Mouse (Mus musculus) embryo, embryonic 11.5 days (tissue): Measurements from ENCODE around the gene Nubp2.

Experiments used
- DNase-seq: peaks from one replicate; pipeline ENCODE4 v3.0.0-alpha.2; 2012; ENCODE audit warnings: low read depth, low spot score

Gene Nubp2

DNA sequence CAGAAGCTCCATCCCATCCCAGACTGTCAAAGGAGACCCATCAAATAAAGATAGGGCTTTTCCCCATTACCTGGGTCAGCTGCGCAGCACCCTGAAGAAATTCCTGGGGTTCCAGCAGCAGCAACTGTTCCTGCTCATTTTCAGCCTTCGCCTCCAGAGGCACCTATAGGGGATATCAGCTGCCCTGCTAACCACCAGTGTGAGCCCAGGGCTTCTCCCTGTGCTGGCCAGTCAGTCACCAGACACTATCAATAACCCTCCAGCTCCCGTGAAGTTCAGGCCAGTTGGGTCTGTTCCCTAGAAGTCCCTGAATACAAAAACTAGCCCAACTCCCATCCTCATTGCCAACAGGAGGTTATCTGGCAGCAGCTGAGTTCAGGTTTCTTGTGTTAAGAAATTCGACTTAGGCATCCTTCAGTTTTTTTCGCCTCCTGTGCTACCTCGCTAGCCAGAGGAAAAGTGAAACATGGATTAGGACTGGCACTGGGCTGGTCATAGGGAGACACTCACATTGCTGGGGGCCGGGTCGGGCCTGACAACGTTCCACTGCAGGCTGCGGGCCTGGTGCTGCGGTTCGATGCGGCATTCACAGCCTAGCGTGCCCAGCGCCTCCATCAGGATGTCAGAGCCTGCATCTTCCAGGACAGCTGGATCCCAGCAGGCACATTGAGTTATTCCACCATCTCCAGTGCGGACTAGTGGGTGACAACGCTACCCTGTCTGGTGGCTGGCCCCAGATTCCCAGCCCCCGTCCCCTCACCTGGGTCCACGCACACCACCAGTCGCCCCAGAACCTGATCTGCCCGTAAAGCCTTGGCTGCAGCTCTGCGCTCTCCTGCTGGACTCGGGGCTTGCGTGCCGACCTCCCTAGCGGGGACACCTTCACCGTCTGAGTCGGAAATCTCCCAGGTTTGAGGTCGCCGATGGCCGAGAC, 8.2 kb upstream of the Nubp2 start:
- DNase-seq = no peak

DNA sequence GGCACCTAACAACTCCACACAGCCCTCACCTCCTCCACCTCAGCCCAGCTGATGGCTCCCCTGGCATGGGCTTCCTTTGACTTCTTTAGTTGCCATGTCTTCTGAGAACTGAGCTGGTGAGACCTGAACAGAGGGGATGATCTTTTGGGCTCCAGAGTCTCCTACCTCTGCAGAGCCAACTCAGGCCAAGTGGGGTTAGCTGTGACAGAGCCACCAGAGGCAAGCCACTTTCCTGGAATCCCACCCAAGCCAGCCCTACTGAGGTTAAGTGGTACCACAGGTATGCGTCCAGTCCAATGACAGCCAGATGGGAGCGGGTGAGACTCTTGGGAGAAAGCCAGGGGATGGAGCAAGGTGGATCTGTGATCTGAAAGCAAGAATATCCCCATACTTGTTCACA, 7.1 kb upstream of the Nubp2 start:
- DNase-seq = no peak

DNA sequence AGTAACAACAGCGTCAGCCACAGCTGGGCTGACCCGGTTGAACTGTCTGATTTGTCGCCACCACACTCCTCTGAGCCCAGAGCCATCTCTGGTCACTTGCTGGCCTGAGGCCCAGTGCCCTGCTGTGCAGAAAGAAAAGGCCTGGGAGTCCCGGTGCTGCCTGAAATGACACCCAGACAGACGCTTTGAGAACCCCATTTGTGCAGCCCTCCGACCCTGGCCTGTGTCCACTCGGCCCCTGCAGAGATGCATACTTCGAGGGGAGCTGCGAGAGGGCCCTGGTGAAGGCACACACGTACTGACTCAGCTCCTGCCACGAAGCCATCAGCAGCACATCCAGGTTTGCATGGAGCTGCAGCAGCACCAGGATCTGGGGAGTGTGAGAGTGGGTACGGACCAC, 6.6 kb upstream of the Nubp2 start:
- no peak for DNase-seq

DNA sequence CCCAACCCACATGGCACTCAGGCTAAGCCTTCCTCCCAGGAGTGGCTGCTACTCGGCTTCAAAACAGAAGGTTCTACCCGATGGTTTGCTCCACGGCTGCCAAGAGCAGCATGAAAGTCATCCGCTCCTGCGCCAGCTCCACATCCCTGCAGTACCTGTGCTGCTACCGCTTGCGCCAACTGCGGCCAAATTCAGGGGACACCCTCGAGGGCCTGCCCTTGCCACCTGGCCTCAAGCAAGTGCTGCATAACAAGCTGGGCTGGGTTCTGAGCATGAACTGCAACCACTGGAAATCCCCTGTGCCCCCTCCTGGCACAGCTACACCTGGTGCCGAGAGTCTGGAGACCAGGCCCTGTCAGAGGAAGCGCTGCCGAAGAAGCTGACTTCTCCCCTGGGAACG, 5.2 kb upstream of the Nubp2 start:
- no peak for DNase-seq

DNA sequence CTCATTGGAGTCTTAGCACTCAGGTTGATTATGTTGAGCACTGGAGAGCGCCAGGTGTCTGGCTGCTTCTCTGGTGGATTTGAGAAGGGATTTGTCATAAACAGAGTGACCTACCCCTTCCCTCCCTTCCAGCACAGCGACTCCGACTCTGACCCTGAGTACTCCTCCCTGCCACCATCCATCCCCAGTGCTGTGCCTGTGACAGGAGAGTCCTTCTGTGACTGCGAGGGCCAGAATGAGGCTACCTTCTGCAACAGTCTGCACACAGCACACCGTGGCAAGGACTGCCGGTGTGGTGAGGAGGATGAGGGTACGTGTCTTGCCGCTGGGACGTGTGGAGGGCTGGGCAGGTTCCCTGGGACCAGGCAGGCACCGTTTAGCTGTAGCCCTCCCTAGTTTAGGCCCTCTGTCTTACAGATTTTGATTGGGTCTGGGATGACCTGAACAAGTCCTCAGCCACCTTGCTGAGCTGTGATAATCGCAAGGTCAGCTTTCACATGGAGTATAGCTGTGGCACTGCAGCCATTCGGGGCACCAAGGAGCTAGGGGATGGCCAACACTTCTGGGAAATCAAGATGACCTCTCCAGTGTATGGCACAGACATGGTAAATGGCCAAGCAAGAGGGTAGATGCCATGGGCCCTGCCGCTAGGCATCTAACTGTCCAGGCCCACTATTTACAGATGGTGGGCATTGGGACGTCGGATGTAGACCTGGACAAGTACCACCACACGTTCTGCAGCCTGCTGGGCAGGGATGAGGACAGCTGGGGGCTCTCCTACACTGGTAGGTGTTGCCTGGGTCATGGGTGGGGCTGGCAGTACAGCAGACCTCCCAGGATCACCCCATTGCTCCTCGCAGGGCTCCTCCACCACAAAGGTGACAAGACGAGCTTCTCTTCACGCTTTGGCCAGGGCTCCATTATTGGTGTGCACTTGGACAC, 4.3 kb upstream of the Nubp2 start:
- DNase-seq = no peak

DNA sequence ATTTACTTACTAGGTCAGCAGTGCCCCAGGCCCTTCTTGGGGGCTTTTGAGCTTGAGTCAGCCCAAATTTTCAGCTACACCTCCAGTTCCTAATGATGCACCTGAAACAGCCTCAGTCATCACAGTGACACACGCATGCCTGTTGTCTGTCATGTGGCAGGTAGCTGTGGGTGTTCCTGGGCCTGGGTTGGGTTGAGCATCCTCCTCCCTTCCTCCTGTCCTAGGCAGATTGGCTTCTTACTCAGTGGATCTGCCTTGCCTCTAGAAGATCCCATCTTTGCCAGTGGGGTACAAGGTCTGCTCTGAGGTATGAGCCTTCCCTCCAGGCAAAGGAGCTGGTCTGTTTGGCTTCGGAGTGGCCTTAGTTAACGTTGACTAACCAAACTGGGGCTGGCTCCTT, 2.7 kb upstream of the Nubp2 start:
- no peak for DNase-seq

DNA sequence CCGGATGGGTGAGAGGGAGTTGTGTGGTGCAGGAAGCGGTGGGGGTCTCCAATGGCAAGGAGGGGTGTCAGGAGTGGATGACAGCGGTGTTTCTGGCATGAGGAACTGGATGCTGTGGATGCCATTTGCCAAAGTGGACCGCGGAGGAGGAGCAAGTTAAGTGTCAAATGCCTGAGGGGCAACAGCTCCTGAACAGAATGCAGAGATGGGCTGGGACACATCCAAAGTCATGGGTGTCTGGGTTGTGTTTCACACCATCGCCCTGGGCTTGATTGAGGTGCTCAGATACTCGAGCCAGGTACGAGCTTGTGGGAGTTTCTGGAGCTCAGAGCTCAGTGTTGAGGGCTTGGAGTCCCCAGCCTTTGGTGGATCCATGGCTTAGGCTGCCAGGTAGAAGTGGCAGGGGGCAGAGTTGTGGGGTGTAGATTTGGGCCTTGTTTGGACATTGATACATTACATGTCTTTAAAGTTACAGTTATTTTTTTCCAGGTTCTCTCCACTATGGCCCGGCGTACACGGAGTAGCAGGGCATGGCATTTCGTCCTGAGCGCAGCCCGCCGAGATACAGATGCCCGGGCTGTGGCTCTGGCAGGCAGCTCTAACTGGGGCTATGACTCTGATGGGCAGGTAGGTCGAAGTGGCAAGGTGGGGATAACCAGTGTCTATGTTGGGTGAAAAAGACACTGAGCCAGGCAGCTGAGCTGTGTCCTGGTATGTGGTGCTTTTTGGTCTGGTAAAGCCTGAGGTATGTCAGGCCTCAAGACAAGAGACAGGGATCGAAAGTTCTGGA, 1.3 kb upstream of the Nubp2 start:
- no peak for DNase-seq

DNA sequence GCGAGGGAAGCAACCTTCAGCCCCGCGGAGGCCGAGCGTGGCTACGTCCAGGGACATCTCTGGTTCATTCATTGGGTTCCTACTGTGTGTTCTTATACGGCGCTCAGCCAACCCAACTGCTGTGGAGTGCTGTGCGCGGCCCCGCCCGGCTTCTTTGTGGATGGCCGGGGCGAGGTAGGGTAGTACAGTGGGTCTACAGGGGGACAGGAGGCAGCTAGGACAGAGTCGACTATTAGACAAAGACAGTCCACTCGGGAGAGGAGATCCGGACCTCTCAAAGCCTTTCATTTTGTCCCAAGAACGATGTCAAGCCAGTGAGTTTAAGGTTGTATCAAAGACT, 753 bp upstream of the Nubp2 start:
- DNase-seq = no peak

DNA sequence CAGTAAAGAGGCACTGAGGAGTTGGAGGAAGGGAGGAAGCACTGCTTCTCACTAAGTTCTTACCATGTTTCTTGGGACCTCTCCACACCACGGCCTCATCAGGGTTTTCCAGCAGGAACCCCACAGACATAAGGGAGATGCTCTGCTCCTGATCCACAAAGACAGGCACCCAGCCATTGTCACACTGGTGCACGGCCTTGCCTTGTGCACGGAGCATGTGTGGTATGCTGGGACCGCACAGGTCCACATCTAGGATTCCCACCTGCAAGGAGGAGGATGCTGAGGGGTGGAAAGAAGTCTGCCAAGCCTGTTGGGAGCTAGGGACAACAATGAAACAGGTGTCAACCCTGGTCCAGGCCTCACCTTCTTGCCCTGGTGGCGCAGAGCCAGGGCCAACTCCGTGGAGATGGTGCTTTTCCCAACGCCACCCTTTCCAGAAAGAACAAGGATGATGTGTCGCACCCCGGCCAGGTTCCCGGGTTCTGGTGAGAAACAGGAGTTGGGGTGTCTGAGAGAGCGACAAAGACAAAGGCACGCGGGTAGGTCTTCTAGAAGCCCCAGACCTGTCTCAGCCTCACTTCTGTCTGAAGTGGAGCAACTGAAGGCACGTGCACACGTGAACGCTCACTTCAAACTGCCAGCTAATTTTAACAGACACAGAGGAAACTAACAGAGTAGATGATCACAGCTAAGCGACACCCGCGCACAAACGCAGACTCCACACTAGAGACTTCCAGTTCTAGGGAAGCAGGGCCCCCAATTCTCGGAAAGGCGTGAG, 604 bp downstream of the Nubp2 start:
- no peak for DNase-seq

DNA sequence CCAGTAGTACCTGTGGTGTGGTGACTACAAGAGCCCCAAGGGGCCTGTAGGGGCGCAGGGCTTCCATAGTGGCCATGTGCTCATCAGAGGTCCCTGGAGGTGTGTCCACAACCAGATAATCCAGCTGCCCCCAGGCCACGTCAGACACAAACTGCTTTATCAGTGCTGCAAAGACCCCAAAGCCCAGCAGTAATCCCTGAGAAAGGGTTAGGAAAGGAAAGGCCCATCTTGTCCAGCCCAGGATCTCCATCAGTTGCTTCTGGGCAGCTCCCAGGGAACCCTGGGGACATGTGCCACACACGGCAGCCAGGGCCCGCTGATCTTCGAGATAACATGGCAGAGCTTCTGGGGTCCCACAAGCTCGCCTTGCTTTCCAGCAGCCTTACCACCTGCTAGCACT, 1.8 kb downstream of the Nubp2 start:
- no peak for DNase-seq

DNA sequence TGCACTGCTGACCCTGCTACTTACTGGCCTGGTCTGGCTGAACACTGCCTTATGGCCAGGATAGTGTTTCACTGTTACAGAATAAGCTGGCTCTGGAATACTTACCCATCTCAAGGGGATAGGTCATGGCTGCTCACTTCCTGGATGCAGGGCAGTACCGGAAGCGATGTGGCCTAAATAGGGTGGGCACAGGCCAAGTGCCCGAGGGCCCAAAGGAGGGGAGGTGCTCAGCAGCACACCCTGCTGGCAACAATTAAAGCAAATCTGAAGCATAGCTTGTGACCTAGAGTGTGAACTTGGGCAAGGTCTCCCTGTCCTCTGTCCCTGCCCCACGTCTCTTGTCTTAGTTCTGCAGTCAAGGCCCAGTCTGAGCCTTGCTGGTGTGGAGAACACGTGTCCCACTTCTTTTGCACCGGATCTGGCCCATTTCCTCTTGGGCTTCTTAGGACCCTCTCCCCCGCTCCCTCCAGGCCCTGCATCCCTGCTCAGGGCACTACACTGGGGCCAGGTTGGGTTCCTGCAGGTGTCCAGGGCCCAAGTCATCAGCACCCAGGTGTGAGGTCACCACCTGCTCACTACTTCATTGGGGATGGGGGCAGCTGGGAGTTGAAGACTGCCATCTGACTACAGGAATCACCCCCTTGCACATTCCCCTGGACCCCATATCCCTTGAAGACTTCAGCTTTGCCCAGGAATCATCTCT, 4.3 kb downstream of the Nubp2 start:
- no peak for DNase-seq

DNA sequence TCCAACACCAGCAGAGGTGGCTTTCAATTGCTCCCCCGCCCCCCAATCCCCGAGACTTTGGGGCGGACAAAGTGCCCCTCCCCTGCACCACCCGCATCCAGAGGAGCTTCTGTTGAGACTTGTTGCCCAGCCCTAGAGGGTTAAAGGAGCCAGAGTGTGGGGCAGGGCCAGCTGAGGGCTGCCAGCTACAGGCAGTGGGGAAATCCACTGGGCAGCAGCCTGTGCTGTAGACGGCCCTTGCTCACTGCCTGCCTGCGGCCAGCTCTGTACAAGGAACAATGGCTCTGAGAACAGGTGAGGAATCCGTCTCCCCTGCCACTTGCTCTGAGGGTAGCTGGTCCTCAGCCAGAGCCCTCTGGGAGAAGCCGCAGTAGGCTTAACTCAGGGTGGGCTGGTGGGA, 7.6 kb downstream of the Nubp2 start:
- no peak for DNase-seq

DNA sequence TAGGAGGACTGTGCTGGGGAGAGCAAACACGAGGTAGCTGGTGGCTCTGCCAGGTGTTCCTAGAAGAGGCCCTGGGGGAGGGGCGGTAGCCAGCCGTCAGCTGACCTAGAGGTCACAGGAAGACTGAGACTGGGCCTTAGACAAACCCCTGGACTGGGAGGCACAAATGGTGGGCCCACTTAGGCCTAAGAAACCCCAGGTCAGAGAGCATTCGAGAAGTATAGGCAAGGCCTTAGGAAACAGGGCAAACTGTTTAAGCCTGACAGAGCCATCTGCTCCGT, 8.1 kb downstream of the Nubp2 start:
- no peak for DNase-seq

DNA sequence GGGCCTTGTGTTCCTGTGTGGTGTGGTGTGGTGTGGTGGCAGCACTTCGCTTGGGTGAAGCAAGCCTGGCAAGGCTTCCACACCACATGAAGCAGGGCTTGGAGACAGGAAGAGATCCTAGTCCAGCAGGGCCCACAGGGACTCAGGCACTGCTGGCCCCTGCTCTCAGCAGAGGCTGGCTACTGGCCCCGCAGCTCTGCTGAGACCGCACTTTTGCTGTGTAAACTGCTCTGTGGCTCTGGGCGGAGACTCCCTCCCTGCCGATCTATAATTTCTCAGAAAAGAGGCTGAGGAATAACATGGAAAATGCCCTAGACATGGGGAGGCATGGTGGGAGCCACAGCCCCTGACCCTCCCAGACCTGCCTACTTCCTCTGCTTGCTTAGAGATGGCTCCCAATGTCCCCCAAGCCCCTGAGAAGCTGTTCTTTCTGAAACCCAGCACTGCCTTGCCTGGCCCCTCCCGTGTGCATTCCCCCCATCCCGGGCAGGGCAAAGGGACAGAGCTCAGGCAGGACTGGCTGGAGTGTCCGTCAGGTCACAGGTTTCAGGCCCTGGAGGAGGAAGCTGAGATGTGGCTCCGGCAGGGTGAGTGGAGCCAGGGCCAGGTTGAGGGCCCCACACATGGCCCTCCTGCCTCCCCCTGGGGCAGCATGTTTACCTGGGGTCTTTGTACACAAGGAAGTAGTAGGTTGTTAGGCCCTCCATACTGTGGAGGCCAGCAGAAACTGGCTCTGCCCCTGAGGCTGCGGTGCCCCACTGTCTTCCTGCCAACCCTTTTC, 8.6 kb downstream of the Nubp2 start:
- DNase-seq = no peak

DNA sequence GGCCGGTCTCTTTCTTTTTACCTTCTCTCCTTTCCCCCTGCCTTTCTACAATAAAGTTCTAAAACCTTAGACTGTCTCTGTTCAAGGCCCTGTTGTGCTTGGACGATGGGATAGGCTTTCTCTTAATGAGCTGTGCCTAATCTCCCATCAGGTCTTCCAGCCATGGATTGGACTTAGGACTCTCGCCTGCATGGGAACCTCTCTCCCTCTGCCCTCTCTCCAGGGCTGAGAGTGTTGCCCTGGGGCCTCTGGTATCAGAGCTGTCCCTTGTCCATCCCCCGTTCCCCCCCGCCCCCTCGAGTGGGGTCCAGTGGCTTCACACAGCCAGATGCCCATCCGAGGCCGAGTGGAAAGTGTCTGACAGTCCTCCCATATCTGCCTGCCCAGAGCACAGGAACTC, 11.2 kb downstream of the Nubp2 start:
- no peak for DNase-seq

DNA sequence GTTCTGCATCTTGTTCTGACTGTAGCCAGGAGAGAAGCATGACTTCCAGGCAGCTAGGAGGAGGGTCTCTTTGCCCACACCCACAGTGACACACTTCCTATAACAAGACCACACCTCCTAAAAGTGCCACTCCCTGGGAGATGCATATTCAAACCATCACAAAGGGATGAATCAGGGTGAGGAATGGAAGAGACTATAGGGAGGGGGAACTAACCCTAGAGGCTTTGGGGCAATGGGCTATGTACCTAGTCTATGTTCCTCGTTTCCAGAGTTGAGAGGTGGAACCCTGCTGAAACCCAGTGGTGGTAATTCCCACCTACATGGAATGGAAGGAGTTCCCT, 11.8 kb downstream of the Nubp2 start:
- DNase-seq = no peak

DNA sequence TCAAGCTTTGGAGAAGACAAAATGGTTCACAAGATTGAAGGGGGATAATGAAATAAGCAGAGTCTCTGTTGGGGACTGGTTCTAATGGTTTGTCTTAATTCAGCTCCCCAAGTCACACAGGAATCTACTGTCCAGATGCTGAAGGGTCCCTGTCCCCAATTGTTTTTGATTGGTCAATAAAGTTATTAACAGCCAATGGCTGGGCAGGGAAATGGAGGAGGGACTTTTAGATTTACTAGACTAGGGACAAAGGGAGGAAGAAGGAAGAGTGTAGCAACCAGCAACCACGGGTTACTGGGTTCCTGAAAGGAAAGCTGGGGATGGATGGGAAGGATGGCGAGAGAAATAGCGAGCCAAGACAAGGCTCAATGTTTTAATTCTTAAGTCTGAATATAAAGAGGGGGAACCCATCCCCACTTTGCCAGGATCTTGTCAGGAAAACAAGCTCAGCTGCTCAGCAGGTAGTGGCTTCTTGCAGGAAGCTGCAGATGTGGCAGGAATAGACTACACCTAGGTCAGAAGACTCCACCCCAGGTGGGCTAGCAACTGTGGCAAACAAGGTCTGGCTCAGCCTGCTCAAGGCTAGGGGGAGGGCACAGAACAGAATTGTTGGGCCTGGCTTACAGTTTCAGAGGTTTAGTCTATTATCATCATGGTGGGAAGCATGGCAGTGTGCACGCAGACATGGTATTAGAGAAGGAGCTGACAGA, 12.3 kb downstream of the Nubp2 start:
- DNase-seq = no peak

DNA sequence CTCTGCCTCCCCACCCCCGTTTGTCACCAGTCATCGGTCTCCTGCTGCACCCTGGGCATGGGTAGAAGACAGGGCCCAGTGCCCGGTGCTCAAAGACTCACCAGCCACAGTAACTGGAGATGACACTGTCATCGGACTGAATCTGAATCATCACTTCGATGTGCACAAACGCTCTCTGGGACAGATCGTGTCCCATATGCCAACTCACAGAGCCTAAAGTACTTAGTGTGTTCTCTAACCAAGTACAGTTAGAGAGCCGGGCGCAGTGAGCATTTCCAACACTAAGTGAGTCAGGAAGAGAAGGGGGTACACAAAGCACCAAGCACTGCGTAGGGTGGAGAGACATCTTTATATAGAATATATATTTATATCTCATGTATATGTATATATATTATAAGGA, 18.2 kb downstream of the Nubp2 start:
- no peak for DNase-seq

DNA sequence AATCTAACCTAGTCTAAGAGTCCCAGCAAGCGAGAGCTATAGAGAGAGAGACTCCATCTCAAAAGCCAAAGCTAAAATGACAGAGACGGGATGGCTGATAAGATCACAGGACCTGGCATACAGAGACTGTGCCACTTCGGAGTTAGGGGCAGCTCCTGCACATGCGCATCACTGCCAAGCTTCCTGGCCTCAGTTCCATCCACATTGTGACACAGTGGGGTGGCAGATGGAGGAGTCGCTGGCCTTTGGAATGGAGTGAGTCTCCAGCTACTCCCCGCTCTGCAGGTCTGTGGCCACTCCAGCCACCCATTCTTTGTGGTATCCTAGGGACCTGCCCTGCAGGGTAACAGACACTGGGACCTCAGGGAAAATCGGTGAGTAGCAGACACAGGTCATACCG, 20.4 kb downstream of the Nubp2 start, which contains the start of gene Igfals:
Igfals (plus strand) TSS at position 222 of the 400 bp plus-strand sequence.
- DNase-seq = no peak
